In the genomic region with DNA sequence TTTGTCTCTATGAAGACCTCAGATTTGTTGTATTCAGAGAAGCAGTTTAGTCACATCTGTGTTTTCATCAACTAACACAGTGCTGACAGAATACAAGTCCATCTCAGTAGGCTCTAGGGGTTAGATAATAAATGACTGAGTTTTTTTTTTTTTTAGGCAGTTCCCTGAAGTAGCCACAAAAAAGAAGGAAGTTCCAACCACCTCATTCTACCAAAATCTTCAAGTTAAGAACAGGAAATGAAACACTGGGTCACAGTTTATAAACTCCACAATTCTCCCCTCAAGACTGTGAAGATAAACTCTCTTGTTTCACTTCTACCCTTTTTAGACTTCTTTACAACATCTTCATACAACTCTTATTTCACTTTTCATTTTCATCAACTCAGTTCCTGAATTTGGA, we compare ENCODE assay signal across 27 mouse cellular contexts.
DNase-seq lines count a peak whose midpoint lies in the region; ATAC-seq and TF ChIP-seq lines count a peak whose summit lies in the region.
"Had no signal": no experiment of that assay in that cellular context is flagged by ENCODE, and none has a peak within 500 bp of the region (broad histone marks: within the 10 kb centered on the region; RNA-seq: fewer than 3 reads in every experiment).

No protein-coding gene starts in this region.

- no peaks in the 10 kb centered on the region for H3K9me3 ChIP-seq in CH12.LX (replicated peaks; ENCODE audit: low read length)
- no peaks in the 10 kb centered on the region for H3K9me3 ChIP-seq in forebrain, embryonic 14.5 days (replicated peaks; ENCODE audit: control insufficient read depth, low read length)
- H3K9me3 ChIP-seq: embryonic facial prominence, embryonic 10.5 days; embryonic facial prominence, embryonic 13.5 days; forebrain, embryonic 12.5 days; G1E; heart, embryonic 10.5 days; hindbrain, embryonic 10.5 days had no signal

- H3K36me3 ChIP-seq in CH12.LX (replicated peaks in 1 of 2; ENCODE audit: control insufficient read depth in 1 of 2, insufficient read depth in 1 of 2, low read length in 1 of 2), result no peaks in the 10 kb centered on the region
- H3K36me3 ChIP-seq in splenic B cell, adult 2 months (ENCODE audit: control insufficient read depth, insufficient read depth, low read length, poor library complexity, severe bottlenecking), result no peaks in the 10 kb centered on the region
- H3K36me3 ChIP-seq in forebrain, embryonic 14.5 days (ENCODE audit: control insufficient read depth, insufficient read depth, low read length), result no peaks in the 10 kb centered on the region
- H3K36me3 ChIP-seq: embryonic facial prominence, embryonic 10.5 days; embryonic facial prominence, embryonic 13.5 days; forebrain, embryonic 12.5 days; G1E; heart, embryonic 10.5 days; hindbrain, embryonic 10.5 days had no signal

- TF ChIP-seq RAD21 in CH12.LX (IDR thresholded peaks at IDR 0.05; ENCODE audit: low read depth, low read length), result no peak

- DNase-seq in A20 (ENCODE audit: low read depth, low spot score) (peak; percentile 9), CH12.LX (ENCODE audit: extremely low read depth) (peak; percentile 17)
- peak; percentile 18 for DNase-seq in splenic B cell, adult 2 months (ENCODE audit: low read depth, low spot score)
- no peak for DNase-seq in forebrain, embryonic 14.5 days (ENCODE audit: low spot score)
- DNase-seq in spleen, postnatal 10 days (ENCODE audit: low spot score in 2 of 2), result no peak
- DNase-seq: adrenal gland, postnatal 10 days; cerebellum, adult 11 months; cerebellum, adult 2 months; cerebellum, adult 9-11 months; cerebellum, postnatal 25 days; embryo, embryonic 11 days; forebrain, postnatal 0 days; gastrocnemius, postnatal 25 days; heart, adult 2 months had no signal

- no peak overlapping the region for H3K9ac ChIP-seq in CH12.LX (ENCODE audit: insufficient read depth, low read depth)
- no peak overlapping the region for H3K9ac ChIP-seq in forebrain, embryonic 14.5 days (ENCODE audit: low read length)
- H3K9ac ChIP-seq: embryonic facial prominence, embryonic 13.5 days; forebrain, embryonic 12.5 days; forebrain, postnatal 0 days; hindbrain, embryonic 14.5 days had no signal

- no peaks in the 10 kb centered on the region for H3K27me3 ChIP-seq in CH12.LX (replicated peaks)
- H3K27me3 ChIP-seq in splenic B cell, adult 2 months (ENCODE audit: control insufficient read depth, insufficient read depth, low read length, poor library complexity, severe bottlenecking), result no peaks in the 10 kb centered on the region
- no peaks in the 10 kb centered on the region for H3K27me3 ChIP-seq in forebrain, embryonic 14.5 days (replicated peaks; ENCODE audit: control insufficient read depth, insufficient read depth, low read length)
- H3K27me3 ChIP-seq: embryonic facial prominence, embryonic 13.5 days; forebrain, embryonic 12.5 days; Patski had no signal

- no peak overlapping the region for H3K4me2 ChIP-seq in CH12.LX (ENCODE audit: insufficient read depth, low read depth, poor library complexity, severe bottlenecking)
- no peak overlapping the region for H3K4me2 ChIP-seq in forebrain, embryonic 14.5 days (ENCODE audit: low read length)
- H3K4me2 ChIP-seq: embryonic facial prominence, embryonic 13.5 days; forebrain, embryonic 12.5 days; hindbrain, embryonic 14.5 days had no signal

- no peak overlapping the region for H3K27ac ChIP-seq in CH12.LX (ENCODE audit: insufficient read depth, low read depth)
- H3K27ac ChIP-seq in forebrain, embryonic 14.5 days (ENCODE audit: low read depth, low read length), result no peak overlapping the region
- H3K27ac ChIP-seq: embryonic facial prominence, embryonic 10.5 days; embryonic facial prominence, embryonic 13.5 days; forebrain, embryonic 12.5 days; heart, adult 2 months; heart, embryonic 10.5 days; hindbrain, embryonic 10.5 days; hindbrain, embryonic 14.5 days; hindbrain, postnatal 0 days had no signal

- no peak for TF ChIP-seq CTCF in CH12.LX (conservative IDR thresholded peaks at IDR 0.05 in 1 of 2, IDR thresholded peaks at IDR 0.05 in 1 of 2; ENCODE audit: low read depth in 2 of 2, low read length in 2 of 2)

- H3K4me3 ChIP-seq in CH12.LX (replicated peaks in 1 of 3; ENCODE audit: low read depth in 2 of 3, low read length in 2 of 3, poor library complexity in 1 of 3), result no peak overlapping the region
- H3K4me3 ChIP-seq in forebrain, embryonic 14.5 days (ENCODE audit: low read depth, low read length), result no peak overlapping the region
- H3K4me3 ChIP-seq: embryonic facial prominence, embryonic 10.5 days; embryonic facial prominence, embryonic 13.5 days; erythroblast, embryonic 14.5 days; forebrain, embryonic 12.5 days; heart, adult 2 months; heart, embryonic 10.5 days; hindbrain, embryonic 10.5 days had no signal

- in situ Hi-C loops in CH12.LX (cut with MboI; ENCODE audit: low pct_ligation_motif_present, low pct_unique_long_range_greater_than_20kb, low sequenced_read_pairs), result no loop called here

- no peak for TF ChIP-seq POLR2A in CH12.LX (IDR thresholded peaks at IDR 0.05; ENCODE audit: low read depth, low read length)

- dilution Hi-C loops in CH12.LX (cut with MboI; ENCODE audit: extremely low pct_ligation_motif_present, extremely low pct_unique_long_range_greater_than_20kb, low sequenced_read_pairs), result no loop called here

- H3K4me1 ChIP-seq in CH12.LX (ENCODE audit: control insufficient read depth in 1 of 2, insufficient read depth in 2 of 2), result peaks cover 0 to 5% of the 10 kb centered on the region in 2 experiments; a peak in 1 of 4 replicates
- H3K4me1 ChIP-seq in forebrain, embryonic 14.5 days (ENCODE audit: control insufficient read depth, insufficient read depth, low read length), result no peaks in the 10 kb centered on the region
- H3K4me1 ChIP-seq: embryonic facial prominence, embryonic 10.5 days; embryonic facial prominence, embryonic 13.5 days; forebrain, embryonic 12.5 days; heart, embryonic 10.5 days; hindbrain, embryonic 10.5 days had no signal

- H3K79me2 ChIP-seq in CH12.LX (replicated peaks; ENCODE audit: control insufficient read depth, extremely low read depth, insufficient read depth, poor library complexity, severe bottlenecking), result no peaks in the 10 kb centered on the region

- peak; percentile 81 to 89 for ATAC-seq in hematopoietic stem cell, adult 5-6 weeks (replicated peaks in 1 of 2; ENCODE audit: insufficient read depth in 1 of 2, low FRiP score in 2 of 2, low TSS enrichment in 1 of 2, low read depth in 1 of 2, poor library complexity in 2 of 2, severe bottlenecking in 2 of 2)
- no peak for ATAC-seq in forebrain, embryonic 14.5 days
- ATAC-seq: forebrain, postnatal 0 days; hindbrain, postnatal 0 days; inflammation-experienced regulatory T-cells, adult 6 months; intestine, embryonic 16.5 days; Patski had no signal

- TF ChIP-seq EP300 in CH12.LX (IDR thresholded peaks at IDR 0.05; ENCODE audit: low read length), result no peak

TF ChIP-seq in CH12.LX, 34 proteins besides CTCF, POLR2A, EP300 and RAD21:
- TF ChIP-seq USF2 (conservative IDR thresholded peaks at IDR 0.05; ENCODE audit: low read depth, low read length), result no peak
- peak; percentile 7; the same call in 1 of the 2 replicates for TF ChIP-seq ZNF384 (IDR thresholded peaks at IDR 0.05; ENCODE audit: low read depth, low read length)
TF ChIP-seq in CH12.LX: peak in this region for 1.

Comparison
In these comparisons a context has a peak if more than half of its experiments do, and no peak if none do; other contexts are left out.
1. DNase-seq: peak in A20 (single experiment), CH12.LX (single experiment) and splenic B cell, adult 2 months (single experiment); none in forebrain, embryonic 14.5 days (single experiment) and spleen, postnatal 10 days (0 of 2).